Mouse (Mus musculus): ENCODE data around the gene Fip1l1.

GRCm38 (mm10) chr5:74589133-74589532 lies 53.9 kb downstream of the Fip1l1 start:
- TF ChIP-seq CTCF (IDR thresholded peaks at IDR 0.05; ENCODE audit: low read depth, low read length) (no peak), POLR2A (IDR thresholded peaks at IDR 0.05; ENCODE audit: insufficient read depth, low read length) (no peak)
